Mouse (Mus musculus) embryonic fibroblast, embryonic 13.5 days (primary cell): ENCODE measurements at regions not wholly inside any gene's neighbourhood (a gene's known extent, or its start where the extent isn't known, plus 50 kb on each side); places are given as distances from the start of the nearest gene placed in this dataset.

Experiments used
- H3K27ac ChIP-seq: 2 replicates; pipeline ENCODE4 v1.5.1; 2012; ENCODE audit warnings: low read length, control low read depth, inconsistent platforms; ENCODE audit not compliant: insufficient read depth
- H3K4me1 ChIP-seq: 2 replicates; pipeline ENCODE4 v1.6.1; 2011; ENCODE audit warnings: low read length; ENCODE audit not compliant: control insufficient read depth, insufficient read depth
- H3K4me3 ChIP-seq: 2 replicates; pipeline ENCODE4 v1.5.1; 2011; ENCODE audit warnings: mild to moderate bottlenecking, control low read depth, low read length; ENCODE audit not compliant: insufficient read depth
- CTCF ChIP-seq: IDR thresholded peaks from 2 replicates; pipeline ENCODE4 v1.5.1; 2011; ENCODE audit warnings: mild to moderate bottlenecking, control low read depth, low read length, moderate library complexity, borderline replicate concordance; ENCODE audit not compliant: insufficient read depth
- POLR2A ChIP-seq: IDR thresholded peaks from 2 replicates; pipeline ENCODE4 v1.6.1; 2011; ENCODE audit warnings: low read depth, mild to moderate bottlenecking, control low read depth, low read length, moderate library complexity

DNA sequence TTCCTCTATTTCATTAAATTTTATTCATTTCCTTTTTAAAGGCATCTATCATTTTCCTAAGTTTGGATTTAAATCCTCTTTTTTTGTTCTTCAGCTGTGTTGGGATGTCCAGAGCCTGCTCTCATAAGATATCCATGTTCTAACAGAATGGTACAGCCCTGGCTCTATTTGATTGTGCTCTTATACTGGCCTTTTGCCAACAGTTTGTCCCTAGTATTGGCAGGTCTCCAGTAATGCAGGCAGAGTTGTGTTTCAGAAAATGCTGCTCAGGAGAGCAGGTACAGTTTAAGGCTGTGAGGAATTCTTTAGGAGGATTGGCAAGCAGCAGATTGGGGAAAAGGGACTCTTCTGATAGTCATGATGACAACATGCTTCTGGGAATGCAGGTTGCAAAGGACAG lies 797.1 kb upstream of the Slit2 start:
- Histone ChIP-seq H3K4me1 (no peaks in the 10 kb centered on the region), H3K27ac (no peak overlapping the region), H3K4me3 (no peak overlapping the region)
- TF ChIP-seq CTCF (no peak), POLR2A (no peak)

DNA sequence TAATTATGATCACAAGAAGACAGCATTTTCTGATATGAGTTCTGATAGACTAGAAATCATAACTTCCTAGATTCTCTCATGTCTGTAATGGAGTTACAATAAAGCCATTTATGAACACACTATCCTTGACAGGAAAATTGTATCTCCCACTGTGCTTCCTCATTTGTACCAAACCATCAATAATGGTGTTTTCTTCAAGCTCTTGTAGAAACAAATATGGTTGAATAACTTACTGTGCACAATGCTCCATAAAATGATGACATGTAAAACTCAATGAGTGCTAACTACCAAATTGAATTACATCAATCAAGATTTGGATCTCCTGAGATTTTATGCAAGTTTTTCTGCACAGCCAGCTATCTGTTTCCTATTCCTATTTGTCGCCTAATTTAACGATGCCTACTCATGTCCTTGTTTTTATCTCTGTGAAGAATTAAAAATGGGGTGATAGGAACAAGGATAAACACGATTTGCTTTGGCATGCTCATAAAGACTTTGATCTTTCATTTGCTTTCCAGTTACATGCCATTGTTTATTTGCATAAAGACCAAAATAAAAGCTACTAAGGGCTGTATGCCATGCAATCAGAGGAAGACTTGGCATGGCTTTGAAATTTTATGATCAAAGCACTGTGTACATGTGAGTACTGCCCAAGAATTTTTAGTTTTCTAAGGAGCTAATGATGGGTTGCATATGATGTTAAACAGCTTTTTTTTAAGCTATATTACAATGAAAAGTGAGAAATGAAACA lies 780.6 kb upstream of the Slit2 start:
- no peaks in the 10 kb centered on the region for H3K4me1 ChIP-seq
- TF ChIP-seq CTCF (no peak), POLR2A (no peak)
- H3K4me3 ChIP-seq, result no peak overlapping the region
- no peak overlapping the region for H3K27ac ChIP-seq

DNA sequence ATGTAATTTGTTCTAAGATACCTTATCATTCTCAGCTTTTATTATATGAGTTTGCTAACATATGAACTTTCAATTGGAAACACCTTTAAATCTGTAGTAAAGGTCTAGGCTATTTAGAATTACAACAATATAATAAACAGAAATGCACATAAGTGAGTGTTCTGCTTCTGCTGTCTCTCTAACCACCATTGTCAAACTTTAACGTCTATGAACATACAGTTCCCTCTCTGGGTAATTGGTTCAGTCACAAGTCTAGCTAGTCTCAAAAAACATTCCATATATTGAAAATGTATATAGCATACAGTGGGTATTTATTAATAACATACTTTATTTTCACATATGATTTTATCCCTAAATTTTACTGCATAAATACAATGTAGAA lies 780.0 kb upstream of the Slit2 start:
- H3K4me3 ChIP-seq, result no peak overlapping the region
- H3K4me1 ChIP-seq, result no peaks in the 10 kb centered on the region
- TF ChIP-seq CTCF, result no peak
- no peak for TF ChIP-seq POLR2A
- no peak overlapping the region for H3K27ac ChIP-seq

DNA sequence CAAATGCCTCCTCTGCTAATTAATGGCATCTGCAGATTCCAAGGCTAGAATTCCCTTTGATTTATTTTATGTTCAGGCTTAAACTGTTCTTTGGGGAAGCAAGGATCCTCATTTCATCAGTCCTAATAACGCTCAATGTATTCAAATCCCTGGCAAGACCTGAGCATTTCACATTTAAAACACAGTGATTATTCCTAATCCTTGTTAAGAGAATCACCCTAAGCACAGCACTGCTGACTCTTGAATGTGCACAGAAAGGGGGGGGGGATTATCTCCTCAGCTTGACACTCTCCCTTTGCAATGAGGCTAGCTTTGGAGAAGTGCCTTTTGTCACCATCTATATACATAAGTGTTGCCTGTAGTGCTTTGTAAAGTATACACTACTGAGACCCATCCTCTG lies 772.4 kb upstream of the Slit2 start:
- Histone ChIP-seq H3K27ac (no peak overlapping the region), H3K4me1 (no peaks in the 10 kb centered on the region)

DNA sequence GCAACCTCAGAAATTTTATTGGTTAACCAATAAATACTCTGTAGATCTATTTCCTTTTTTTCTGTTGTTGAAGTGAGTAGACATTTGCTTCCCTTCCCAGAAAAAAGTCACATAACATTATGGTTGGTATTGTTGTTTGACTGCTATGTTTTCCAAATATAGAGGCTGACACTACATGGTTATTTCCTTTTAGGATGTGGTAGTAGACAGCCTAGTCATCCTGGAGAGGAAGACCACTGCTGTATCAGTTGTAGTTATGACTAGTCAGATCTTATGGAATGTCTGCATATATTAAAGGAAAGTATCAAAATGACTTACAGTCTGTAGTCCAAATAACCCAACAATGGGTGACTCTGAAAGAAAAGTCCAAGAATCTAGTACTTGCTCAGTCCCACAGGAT lies 767.5 kb upstream of the Slit2 start:
- no peak for TF ChIP-seq POLR2A
- no peak for TF ChIP-seq CTCF
- Histone ChIP-seq H3K27ac (no peak overlapping the region), H3K4me1 (no peaks in the 10 kb centered on the region), H3K4me3 (no peak overlapping the region)

More for the DNA sequence above, 772.4 kb upstream of the Slit2 start:
- H3K4me3 ChIP-seq, result no peak overlapping the region
- TF ChIP-seq POLR2A (no peak), CTCF (no peak)

DNA sequence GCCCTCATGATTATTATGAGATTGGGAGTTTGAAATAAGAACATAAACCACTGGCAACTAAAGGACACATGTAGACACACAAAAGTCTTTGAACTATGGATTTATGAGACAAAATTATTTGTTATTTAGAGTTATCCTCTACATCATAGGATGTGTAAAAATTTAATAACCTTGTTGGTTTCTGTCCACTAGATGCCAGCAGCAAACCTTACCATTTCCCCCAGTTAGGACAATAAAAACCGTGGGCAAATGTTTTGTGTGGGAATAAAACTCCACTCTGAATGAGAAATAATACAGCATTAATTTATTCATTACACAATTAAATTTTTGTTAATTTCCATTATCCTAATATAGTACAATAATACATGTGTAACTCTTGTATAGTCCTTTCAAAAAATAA lies 757.7 kb upstream of the Slit2 start:
- Histone ChIP-seq H3K27ac (no peak overlapping the region), H3K4me1 (no peaks in the 10 kb centered on the region), H3K4me3 (no peak overlapping the region)
- TF ChIP-seq POLR2A (no peak), CTCF (no peak)

DNA sequence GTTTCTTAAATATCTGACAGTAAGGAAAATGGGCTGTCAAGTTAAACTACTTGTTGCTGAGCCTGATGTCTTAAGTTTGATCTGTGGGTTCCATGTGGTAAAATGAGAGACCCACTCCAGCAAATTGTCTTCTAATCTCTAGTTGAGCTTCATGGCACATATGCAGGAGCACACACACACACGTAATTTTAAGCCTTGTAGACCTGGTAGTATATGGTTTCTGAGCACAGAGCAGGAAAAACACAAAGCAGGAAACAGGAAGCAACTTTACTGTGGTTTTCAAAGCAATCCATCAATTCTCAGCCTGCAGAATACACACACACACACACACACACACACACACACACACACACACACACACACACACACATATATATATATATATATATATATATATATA lies 746.8 kb upstream of the Slit2 start:
- no peaks in the 10 kb centered on the region for H3K4me1 ChIP-seq
- no peak overlapping the region for H3K27ac ChIP-seq
- no peak overlapping the region for H3K4me3 ChIP-seq
- no peak for TF ChIP-seq POLR2A
- no peak for TF ChIP-seq CTCF

DNA sequence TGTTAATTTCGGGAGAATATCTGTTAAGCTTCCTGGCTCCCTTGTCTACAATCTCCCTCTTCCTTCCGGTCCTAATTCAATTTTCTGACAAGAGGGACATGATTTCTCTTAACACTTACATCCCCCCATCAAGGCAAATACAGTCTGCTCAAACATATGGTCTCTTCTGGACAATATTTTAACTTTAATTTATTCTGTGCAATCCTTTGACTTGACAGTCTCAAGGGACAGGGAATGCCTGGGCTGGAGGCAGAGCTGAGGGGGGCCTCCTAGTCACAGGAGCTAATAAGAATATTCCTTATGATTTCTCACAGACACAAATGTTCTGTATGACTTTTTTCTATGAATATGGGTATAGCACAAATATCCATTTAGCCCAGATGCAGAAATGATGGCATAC lies 742.9 kb upstream of the Slit2 start:
- no peak overlapping the region for H3K27ac ChIP-seq
- H3K4me1 ChIP-seq, result no peaks in the 10 kb centered on the region
- no peak overlapping the region for H3K4me3 ChIP-seq
- no peak for TF ChIP-seq CTCF
- TF ChIP-seq POLR2A, result no peak

DNA sequence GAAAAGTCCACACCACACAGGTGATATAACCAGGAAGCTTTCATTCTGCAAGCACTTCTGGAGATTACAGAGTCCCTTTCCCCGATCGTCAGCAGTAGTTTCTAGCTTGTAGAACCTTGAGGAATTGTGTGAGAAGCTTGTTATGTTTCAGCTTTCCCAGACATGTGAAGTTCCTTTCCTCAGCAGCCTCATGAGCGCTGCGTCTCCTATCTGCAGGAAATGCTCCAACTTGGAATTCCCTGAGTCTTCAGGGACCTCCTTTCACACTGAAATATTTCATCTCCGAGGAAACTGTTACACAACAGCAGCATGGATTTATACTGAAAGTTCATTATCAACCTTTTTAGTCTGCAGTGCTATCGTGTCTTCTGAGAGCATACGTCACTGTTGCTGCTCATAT lies 742.4 kb upstream of the Slit2 start:
- H3K4me1 ChIP-seq, result no peaks in the 10 kb centered on the region
- no peak overlapping the region for H3K4me3 ChIP-seq
- no peak overlapping the region for H3K27ac ChIP-seq
- TF ChIP-seq CTCF (no peak), POLR2A (no peak)

DNA sequence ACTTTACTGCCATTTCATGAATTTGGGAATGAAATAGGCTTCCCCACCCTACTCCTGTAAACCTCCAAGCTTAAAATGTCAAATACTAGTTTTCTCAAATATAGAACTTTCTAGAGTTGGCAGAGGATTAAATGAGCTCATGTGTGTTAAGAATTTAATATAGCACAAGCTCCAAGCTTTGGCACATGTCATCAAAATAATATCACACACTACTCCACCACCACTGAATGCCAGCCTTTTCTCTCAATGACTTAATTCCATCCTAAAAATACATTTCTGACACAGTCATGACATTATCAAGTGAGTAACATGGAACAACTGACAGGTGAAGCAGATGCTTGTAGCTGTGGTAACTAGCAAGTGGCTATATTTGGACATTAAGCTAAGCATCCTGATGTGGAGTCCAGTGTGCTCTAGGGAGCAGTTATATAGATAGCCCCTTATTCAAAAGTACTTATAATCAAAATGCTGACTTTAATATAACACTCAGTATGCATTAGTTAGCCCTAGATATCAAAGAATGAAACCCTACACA lies 728.0 kb upstream of the Slit2 start:
- no peak overlapping the region for H3K4me3 ChIP-seq
- H3K27ac ChIP-seq, result no peak overlapping the region
- TF ChIP-seq POLR2A (no peak), CTCF (no peak)

More for the DNA sequence above, 728.0 kb upstream of the Slit2 start:
- H3K4me1 ChIP-seq, result no peaks in the 10 kb centered on the region
